Mouse (Mus musculus): ENCODE data around the gene Hps5.
"Not testable (repeated sequence)": the region's sequence is repeated elsewhere in the genome, so short reads cannot be mapped to it uniquely, and the experiment has no call there.

GRCm38 (mm10) chr7:46820876-46821632, 25.2 kb upstream of the Hps5 start:
- TF ChIP-seq POLR2A (IDR thresholded peaks at IDR 0.05; ENCODE audit: borderline replicate concordance, low read depth, low read length); CTCF (IDR thresholded peaks at IDR 0.05; ENCODE audit: low read depth, low read length): not testable (repeated sequence)
